Mouse (Mus musculus): ENCODE results near the gene Myg1.

The Myg1 gene

GRCm38 (mm10) chr15:102366238-102366637 is 34.7 kb downstream of the Myg1 start:
- Histone ChIP-seq H3K4me1 (replicated peaks; ENCODE audit: low read depth, low read length) (peaks cover 40% of the 10 kb centered on the region), H3K9me3 (ENCODE audit: low read length) (no peaks in the 10 kb centered on the region), H3K27me3 (ENCODE audit: insufficient read depth, low read length) (peaks cover 92% of the 10 kb centered on the region), H3K4me3 (replicated peaks; ENCODE audit: low read length) (peak overlapping the region; percentile 26; the same call in 1 of the 2 replicates), H3K36me3 (ENCODE audit: insufficient read depth, low read length) (no peaks in the 10 kb centered on the region)
- TF ChIP-seq NANOG (IDR thresholded peaks at IDR 0.05; ENCODE audit: borderline replicate concordance, low read length) (no peak), CTCF (conservative IDR thresholded peaks at IDR 0.05; ENCODE audit: low read length) (no peak), POU5F1 (IDR thresholded peaks at IDR 0.05; ENCODE audit: borderline replicate concordance, low read length) (no peak)

GRCm38 (mm10) chr15:102366733-102367344 is 35.3 kb downstream of the Myg1 start, which contains the start of gene Sp7:
Sp7 (minus strand) TSS chr15:102367182.
- Histone ChIP-seq H3K9me3 (ENCODE audit: low read length) (no peaks in the 10 kb centered on the region), H3K36me3 (ENCODE audit: insufficient read depth, low read length) (no peaks in the 10 kb centered on the region), H3K27me3 (ENCODE audit: insufficient read depth, low read length) (peaks cover 93% of the 10 kb centered on the region), H3K4me3 (replicated peaks; ENCODE audit: low read length) (peak within 1 kb of the TSS; percentile 26; the same call in 1 of the 2 replicates), H3K4me1 (replicated peaks; ENCODE audit: low read depth, low read length) (peaks cover 46% of the 10 kb centered on the region)
- TF ChIP-seq NANOG (IDR thresholded peaks at IDR 0.05; ENCODE audit: borderline replicate concordance, low read length), result no peak
- no peak for TF ChIP-seq POU5F1 (IDR thresholded peaks at IDR 0.05; ENCODE audit: borderline replicate concordance, low read length)
- no peak for TF ChIP-seq CTCF (conservative IDR thresholded peaks at IDR 0.05; ENCODE audit: low read length)

GRCm38 (mm10) chr15:102369972-102370371 is 38.5 kb downstream of the Myg1 start:
- no peaks in the 10 kb centered on the region for H3K9me3 ChIP-seq (ENCODE audit: low read length)
- peak overlapping the region; percentile 68 for H3K4me3 ChIP-seq (replicated peaks; ENCODE audit: low read length)
- no peaks in the 10 kb centered on the region for H3K36me3 ChIP-seq (ENCODE audit: insufficient read depth, low read length)
- H3K4me1 ChIP-seq (replicated peaks; ENCODE audit: low read depth, low read length), result peaks cover 44% of the 10 kb centered on the region
- H3K27me3 ChIP-seq (ENCODE audit: insufficient read depth, low read length), result peaks cover 88% of the 10 kb centered on the region
- TF ChIP-seq CTCF (conservative IDR thresholded peaks at IDR 0.05; ENCODE audit: low read length) (no peak), POU5F1 (IDR thresholded peaks at IDR 0.05; ENCODE audit: borderline replicate concordance, low read length) (no peak)

- Histone ChIP-seq H3K9me3 (ENCODE audit: low read length) (no peaks in the 10 kb centered on the region), H3K36me3 (ENCODE audit: insufficient read depth, low read length) (no peaks in the 10 kb centered on the region), H3K27me3 (ENCODE audit: insufficient read depth, low read length) (peaks cover 88% of the 10 kb centered on the region), H3K4me1 (replicated peaks; ENCODE audit: low read depth, low read length) (peaks cover 43% of the 10 kb centered on the region), H3K4me3 (replicated peaks; ENCODE audit: low read length) (peak overlapping the region; percentile 68)
- no peak for TF ChIP-seq NANOG (IDR thresholded peaks at IDR 0.05; ENCODE audit: borderline replicate concordance, low read length)
- no peak for TF ChIP-seq CTCF (conservative IDR thresholded peaks at IDR 0.05; ENCODE audit: low read length)
- no peak for TF ChIP-seq POU5F1 (IDR thresholded peaks at IDR 0.05; ENCODE audit: borderline replicate concordance, low read length)
Measured at GRCm38 (mm10) chr15:102370727-102371126, 39.2 kb downstream of the Myg1 start.

GRCm38 (mm10) chr15:102376453-102377162 is 45.1 kb downstream of the Myg1 start:
- no peaks in the 10 kb centered on the region for H3K9me3 ChIP-seq (ENCODE audit: low read length)
- H3K36me3 ChIP-seq (ENCODE audit: insufficient read depth, low read length), result no peaks in the 10 kb centered on the region
- peaks cover 34% of the 10 kb centered on the region for H3K4me1 ChIP-seq (replicated peaks; ENCODE audit: low read depth, low read length)
- no peak for TF ChIP-seq CTCF (conservative IDR thresholded peaks at IDR 0.05; ENCODE audit: low read length)
- TF ChIP-seq POU5F1 (IDR thresholded peaks at IDR 0.05; ENCODE audit: borderline replicate concordance, low read length), result no peak
- no peak for TF ChIP-seq NANOG (IDR thresholded peaks at IDR 0.05; ENCODE audit: borderline replicate concordance, low read length)
- H3K27me3 ChIP-seq (ENCODE audit: insufficient read depth, low read length), result peaks cover 56% of the 10 kb centered on the region
- H3K4me3 ChIP-seq (replicated peaks; ENCODE audit: low read length), result peak overlapping the region; percentile 87

- H3K36me3 ChIP-seq (ENCODE audit: insufficient read depth, low read length), result no peaks in the 10 kb centered on the region
- H3K27me3 ChIP-seq (ENCODE audit: insufficient read depth, low read length), result peaks cover 51% of the 10 kb centered on the region
- TF ChIP-seq CTCF (conservative IDR thresholded peaks at IDR 0.05; ENCODE audit: low read length), result peak; percentile 35
- TF ChIP-seq NANOG (IDR thresholded peaks at IDR 0.05; ENCODE audit: borderline replicate concordance, low read length), result no peak
- H3K4me3 ChIP-seq (replicated peaks; ENCODE audit: low read length), result peak overlapping the region; percentile 87
- H3K4me1 ChIP-seq (replicated peaks; ENCODE audit: low read depth, low read length), result peaks cover 34% of the 10 kb centered on the region
- no peaks in the 10 kb centered on the region for H3K9me3 ChIP-seq (ENCODE audit: low read length)
Measured at GRCm38 (mm10) chr15:102377163-102377543, 45.6 kb downstream of the Myg1 start.

- no peaks in the 10 kb centered on the region for H3K36me3 ChIP-seq (ENCODE audit: insufficient read depth, low read length)
- peaks cover 47% of the 10 kb centered on the region for H3K27me3 ChIP-seq (ENCODE audit: insufficient read depth, low read length)
- peaks cover 39% of the 10 kb centered on the region for H3K4me1 ChIP-seq (replicated peaks; ENCODE audit: low read depth, low read length)
- TF ChIP-seq CTCF (conservative IDR thresholded peaks at IDR 0.05; ENCODE audit: low read length), result no peak
- no peak for TF ChIP-seq NANOG (IDR thresholded peaks at IDR 0.05; ENCODE audit: borderline replicate concordance, low read length)
- TF ChIP-seq POU5F1 (IDR thresholded peaks at IDR 0.05; ENCODE audit: borderline replicate concordance, low read length), result no peak
- no peaks in the 10 kb centered on the region for H3K9me3 ChIP-seq (ENCODE audit: low read length)
- peak overlapping the region; percentile 87 for H3K4me3 ChIP-seq (replicated peaks; ENCODE audit: low read length)
Measured at GRCm38 (mm10) chr15:102377810-102378262, 46.3 kb downstream of the Myg1 start.

GRCm38 (mm10) chr15:102381575-102381974 is 50.1 kb downstream of the Myg1 start:
- Histone ChIP-seq H3K4me1 (replicated peaks; ENCODE audit: low read depth, low read length) (peaks cover 50% of the 10 kb centered on the region), H3K4me3 (replicated peaks; ENCODE audit: low read length) (no peak overlapping the region), H3K36me3 (ENCODE audit: insufficient read depth, low read length) (no peaks in the 10 kb centered on the region), H3K27me3 (ENCODE audit: insufficient read depth, low read length) (peaks cover 14% of the 10 kb centered on the region), H3K9me3 (ENCODE audit: low read length) (no peaks in the 10 kb centered on the region)
- TF ChIP-seq NANOG (IDR thresholded peaks at IDR 0.05; ENCODE audit: borderline replicate concordance, low read length), result no peak
- peak; percentile 90 for TF ChIP-seq CTCF (conservative IDR thresholded peaks at IDR 0.05; ENCODE audit: low read length)
- no peak for TF ChIP-seq POU5F1 (IDR thresholded peaks at IDR 0.05; ENCODE audit: borderline replicate concordance, low read length)
